Mouse (Mus musculus) left cerebral cortex, adult 8-10 months (tissue): ENCODE measurements around the gene Gm11939. TPM values are rescaled to one million over a fixed set of nuclear protein-coding genes. Genes with fewer than 3 reads are reported as not detected.
"Not testable (repeated sequence)": the region's sequence is repeated elsewhere in the genome, so short reads cannot be mapped to it uniquely, and the experiment has no call there.

ENCODE experiments used
- DNase-seq, 2 experiments: peaks; one replicate each; pipeline ENCODE4 v3.0.0; 2022; ENCODE audit warnings: low spot score in 2 of 2
- total RNA-seq, 4 experiments: library from RNA; stranded (reverse); gene quantifications; 2 replicates each; pipeline ENCODE4 v1.2.4; 2022

The Gm11939 gene
- total RNA-seq = not detected

GRCm38 (mm10) chr11:99559366-99559765 lies at the start of gene Gm11939:
Gene Gm11939 (minus strand): TSS chr11:99559466.
- DNase-seq = no peak

- not testable (repeated sequence) for DNase-seq
Measured at GRCm38 (mm10) chr11:99603208-99603607, 43.9 kb upstream of the Gm11939 start, which contains the start of gene Gm11938. Gene Gm11938 (minus strand): TSS chr11:99603308.

GRCm38 (mm10) chr11:99597742-99598141 lies 38.5 kb upstream of the Gm11939 start, which contains the start of gene Krtap9-3:
Gene Krtap9-3 (minus strand): TSS chr11:99598105.
- DNase-seq = not testable (repeated sequence)

- DNase-seq = no peak
Measured at GRCm38 (mm10) chr11:99590981-99591380, 31.7 kb upstream of the Gm11939 start, which contains the start of gene Krtap1-3. Gene Krtap1-3 (minus strand): TSS chr11:99591339.

GRCm38 (mm10) chr11:99585096-99585495 lies 25.8 kb upstream of the Gm11939 start:
- DNase-seq = no peak

GRCm38 (mm10) chr11:99583245-99583704 lies 24.0 kb upstream of the Gm11939 start, which contains the start of gene Krtap1-4:
Gene Krtap1-4 (minus strand): TSS chr11:99583654.
- no peak for DNase-seq

- peak in 1 of 2 experiments; percentile 15 for DNase-seq
Measured at GRCm38 (mm10) chr11:99581564-99581963, 22.3 kb upstream of the Gm11939 start.

- no peak for DNase-seq
Measured at GRCm38 (mm10) chr11:99581051-99581450, 21.8 kb upstream of the Gm11939 start.

GRCm38 (mm10) chr11:99580636-99581035 lies 21.4 kb upstream of the Gm11939 start, which contains the start of gene Krtap1-5:
Gene Krtap1-5 (minus strand): TSS chr11:99581016.
- DNase-seq = no peak

GRCm38 (mm10) chr11:99574106-99574505 lies 14.8 kb upstream of the Gm11939 start:
- peak in 1 of 2 experiments; percentile 37 for DNase-seq

GRCm38 (mm10) chr11:99573164-99573563 lies 13.9 kb upstream of the Gm11939 start:
- no peak for DNase-seq

GRCm38 (mm10) chr11:99566530-99566929 lies 7.3 kb upstream of the Gm11939 start, which contains the start of gene Krtap3-1:
Gene Krtap3-1 (minus strand): TSS chr11:99566630.
- no peak for DNase-seq

GRCm38 (mm10) chr11:99562580-99562979 lies 3.3 kb upstream of the Gm11939 start:
- no peak for DNase-seq

GRCm38 (mm10) chr11:99557976-99558745 lies 1.1 kb downstream of the Gm11939 start:
- no peak for DNase-seq

GRCm38 (mm10) chr11:99556753-99557152 lies 2.5 kb downstream of the Gm11939 start, which contains the start of gene Krtap3-2:
Gene Krtap3-2 (minus strand): TSS chr11:99556853.
- no peak for DNase-seq

GRCm38 (mm10) chr11:99556195-99556594 lies 3.1 kb downstream of the Gm11939 start:
- no peak for DNase-seq

GRCm38 (mm10) chr11:99550765-99551164 lies 8.5 kb downstream of the Gm11939 start, which contains the start of gene Krtap3-3:
Gene Krtap3-3 (minus strand): TSS chr11:99550865.
- DNase-seq = no peak

- DNase-seq = no peak
Measured at GRCm38 (mm10) chr11:99547892-99548291, 11.4 kb downstream of the Gm11939 start.

- peak; percentile 17 to 52 for DNase-seq
Measured at GRCm38 (mm10) chr11:99539721-99540120, 19.5 kb downstream of the Gm11939 start.

- DNase-seq = no peak
Measured at GRCm38 (mm10) chr11:99521288-99521860, 37.9 kb downstream of the Gm11939 start, which contains the start of gene Krt39. Gene Krt39 (minus strand): TSS chr11:99521338.

- no peak for DNase-seq
Measured at GRCm38 (mm10) chr11:99514098-99514497, 45.2 kb downstream of the Gm11939 start.
